Mouse (Mus musculus) ES-Bruce4 (cell line): ENCODE measurements around the gene Gldc.

ENCODE experiments used
- CTCF ChIP-seq: IDR thresholded peaks from one replicate; pipeline ENCODE4 v1.8.1; 2011; ENCODE audit warnings: low read depth, low read length
- EP300 ChIP-seq: IDR thresholded peaks from 2 replicates; pipeline ENCODE4 v1.6.1; 2011; ENCODE audit warnings: low read depth, low read length; ENCODE audit not compliant: insufficient read depth
- POLR2A ChIP-seq: IDR thresholded peaks from one replicate; pipeline ENCODE4 v1.8.1; 2011; ENCODE audit warnings: low read length; ENCODE audit not compliant: insufficient read depth

GRCm38 (mm10) chr19:30115606-30116005, 59.6 kb downstream of the Gldc start:
- TF ChIP-seq CTCF (no peak), POLR2A (no peak), EP300 (no peak)
